Mouse (Mus musculus) liver, postnatal 0 days (tissue): Measurements from ENCODE around the gene Ctps2.

ENCODE experiments used
- CTCF ChIP-seq: sonication (generic); IDR thresholded peaks from 2 replicates; pipeline ENCODE4 v1.5.1; 2016; ENCODE audit warnings: antibody characterized with exemption, low read depth
- EP300 ChIP-seq: IDR thresholded peaks from 2 replicates; pipeline ENCODE4 v1.6.1; 2016; ENCODE audit warnings: antibody characterized with exemption, low read depth, mild to moderate bottlenecking

GRCm38 (mm10) chrX:162901371-162902039, 467 bp downstream of the Ctps2 start:
- TF ChIP-seq CTCF = no peak
- no peak for TF ChIP-seq EP300
